Comparison of ENCODE assay signal across 12 mouse cellular contexts in genomic region chr7:99409441-99410222, GRCm38 (mm10). TPM values are rescaled to one million over a fixed set of nuclear protein-coding genes. Genes with fewer than 3 reads are reported as not detected.
DNase-seq lines count a peak whose midpoint lies in the region; ATAC-seq lines count a peak whose summit lies in the region.
"Had no signal": no experiment of that assay in that cellular context is flagged by ENCODE, and none has a peak within 500 bp of the region (broad histone marks: within the 10 kb centered on the region; RNA-seq: fewer than 3 reads in every experiment).

No protein-coding gene starts in this region.

- H3K9me3 ChIP-seq in hindbrain, embryonic 13.5 days, result no peaks in the 10 kb centered on the region
- H3K9me3 ChIP-seq in hindbrain, embryonic 16.5 days (ENCODE audit: control insufficient read depth, low read length), result no peaks in the 10 kb centered on the region
- H3K9me3 ChIP-seq in limb, embryonic 15.5 days, result no peaks in the 10 kb centered on the region
- H3K9me3 ChIP-seq in midbrain, embryonic 14.5 days (ENCODE audit: control insufficient read depth, low read length), result no peaks in the 10 kb centered on the region
- H3K9me3 ChIP-seq: G1E had no signal

- H3K36me3 ChIP-seq in hindbrain, embryonic 13.5 days, result peaks cover 57% of the 10 kb centered on the region
- H3K36me3 ChIP-seq in hindbrain, embryonic 16.5 days (ENCODE audit: control insufficient read depth, insufficient read depth, low read length), result no peaks in the 10 kb centered on the region; the same call in 1 of the 2 replicates
- H3K36me3 ChIP-seq in limb, embryonic 15.5 days, result no peaks in the 10 kb centered on the region; the same call in 1 of the 2 replicates
- H3K36me3 ChIP-seq in midbrain, embryonic 14.5 days (ENCODE audit: control insufficient read depth, insufficient read depth, low read length), result peaks cover 20% of the 10 kb centered on the region
- H3K36me3 ChIP-seq: G1E had no signal

- no peaks in the 10 kb centered on the region for H3K27me3 ChIP-seq in hindbrain, embryonic 13.5 days
- no peaks in the 10 kb centered on the region for H3K27me3 ChIP-seq in hindbrain, embryonic 16.5 days (replicated peaks; ENCODE audit: control insufficient read depth, insufficient read depth, low read length)
- no peaks in the 10 kb centered on the region for H3K27me3 ChIP-seq in limb, embryonic 15.5 days
- H3K27me3 ChIP-seq in midbrain, embryonic 14.5 days (ENCODE audit: control insufficient read depth, insufficient read depth, low read length), result no peaks in the 10 kb centered on the region

- no peak overlapping the region for H3K4me2 ChIP-seq in hindbrain, embryonic 13.5 days
- no peak overlapping the region for H3K4me2 ChIP-seq in hindbrain, embryonic 16.5 days (ENCODE audit: low read length)
- H3K4me2 ChIP-seq in limb, embryonic 15.5 days, result no peak overlapping the region
- H3K4me2 ChIP-seq in midbrain, embryonic 14.5 days (ENCODE audit: low read length), result no peak overlapping the region

- ATAC-seq in hindbrain, embryonic 13.5 days (ENCODE audit: low FRiP score), result no peak
- ATAC-seq in hindbrain, embryonic 16.5 days, result no peak
- ATAC-seq in limb, embryonic 15.5 days (ENCODE audit: insufficient number of reproducible peaks, low FRiP score, low TSS enrichment, low read depth), result no peak
- no peak for ATAC-seq in erythroid progenitor cell, adult 5-6 weeks (replicated peaks; ENCODE audit: low FRiP score, poor library complexity, severe bottlenecking)
- ATAC-seq in midbrain, embryonic 14.5 days (ENCODE audit: low FRiP score, low TSS enrichment), result no peak

- DNase-seq in urinary bladder, postnatal 14 days (ENCODE audit: low spot score), result peak; percentile 52
- no peak for DNase-seq in urinary bladder, postnatal 10 days (ENCODE audit: low spot score)
- DNase-seq in midbrain, embryonic 14.5 days, result no peak
- DNase-seq: adrenal gland, postnatal 14 days; cerebellum, postnatal 36 days; thymus, adult 18-20 months had no signal

- peak overlapping the region; percentile 44 for H3K27ac ChIP-seq in hindbrain, embryonic 13.5 days
- H3K27ac ChIP-seq in hindbrain, embryonic 16.5 days (ENCODE audit: low read depth, low read length), result no peak overlapping the region
- peak overlapping the region; percentile 40; the same call in 1 of the 2 replicates for H3K27ac ChIP-seq in limb, embryonic 15.5 days
- H3K27ac ChIP-seq in midbrain, embryonic 14.5 days (replicated peaks; ENCODE audit: low read depth, low read length), result no peak overlapping the region
- H3K27ac ChIP-seq: macrophage had no signal

- H3K9ac ChIP-seq in hindbrain, embryonic 13.5 days, result no peak overlapping the region
- H3K9ac ChIP-seq in hindbrain, embryonic 16.5 days (ENCODE audit: low read depth, low read length), result no peak overlapping the region
- H3K9ac ChIP-seq in limb, embryonic 15.5 days, result no peak overlapping the region
- no peak overlapping the region for H3K9ac ChIP-seq in midbrain, embryonic 14.5 days (replicated peaks; ENCODE audit: low read length)

- peaks cover 18% of the 10 kb centered on the region for H3K4me1 ChIP-seq in hindbrain, embryonic 13.5 days (replicated peaks)
- no peaks in the 10 kb centered on the region; the same call in 1 of the 2 replicates for H3K4me1 ChIP-seq in hindbrain, embryonic 16.5 days (ENCODE audit: control insufficient read depth, insufficient read depth, low read depth, low read length)
- H3K4me1 ChIP-seq in limb, embryonic 15.5 days, result peaks cover 17% of the 10 kb centered on the region
- no peaks in the 10 kb centered on the region for H3K4me1 ChIP-seq in midbrain, embryonic 14.5 days (ENCODE audit: control insufficient read depth, insufficient read depth, low read length)

- H3K4me3 ChIP-seq in hindbrain, embryonic 13.5 days, result no peak overlapping the region
- no peak overlapping the region for H3K4me3 ChIP-seq in hindbrain, embryonic 16.5 days (ENCODE audit: low read length)
- no peak overlapping the region for H3K4me3 ChIP-seq in limb, embryonic 15.5 days
- no peak overlapping the region for H3K4me3 ChIP-seq in midbrain, embryonic 14.5 days (replicated peaks; ENCODE audit: low read depth, low read length)

- 68% methylated on average over 8 of the region's 8 CpGs for WGBS in hindbrain, embryonic 13.5 days
- 78% methylated on average over 8 of the region's 8 CpGs for WGBS in hindbrain, embryonic 16.5 days
- WGBS in limb, embryonic 15.5 days, result 65% methylated on average over 8 of the region's 8 CpGs
- 85% methylated on average over 8 of the region's 8 CpGs for WGBS in midbrain, embryonic 14.5 days

RNA-seq across cellular contexts. Expression of gene Gdpd5, which starts 28.4 kb away (rescaled TPM):
- 53.2 and 55.3 TPM in 2 replicates for polyA plus RNA-seq in hindbrain, embryonic 13.5 days (2015; fragmentation: Nextera tagmentation; extraction: Ambion mirVana)
- 36.9 and 43.8 TPM in 2 replicates for polyA plus RNA-seq in hindbrain, embryonic 16.5 days (2015; fragmentation: Nextera tagmentation; extraction: Ambion mirVana)
- polyA plus RNA-seq in limb, embryonic 15.5 days (2015; fragmentation: Nextera tagmentation; extraction: Ambion mirVana), result 13.8 and 15.9 TPM in 2 replicates
- not detected in 2 replicates for total RNA-seq in erythroid progenitor cell, adult 5-6 weeks (2015; ENCODE audit: low replicate concordance)
- total RNA-seq in erythroid progenitor cell, adult 5-6 weeks (2017; ENCODE audit: low replicate concordance), result not detected in 2 replicates
- polyA plus RNA-seq in midbrain, embryonic 14.5 days (2014; fragmentation: Nextera tagmentation; extraction: Ambion mirVana), result 38.9 and 40.0 TPM in 2 replicates

RNA-seq across cellular contexts. Expression of gene Klhl35, which starts 56.2 kb away (rescaled TPM):
- polyA plus RNA-seq in hindbrain, embryonic 13.5 days (2015; fragmentation: Nextera tagmentation; extraction: Ambion mirVana), result 7.4 and 12.2 TPM in 2 replicates
- 0.54 and 1.6 TPM in 2 replicates for polyA plus RNA-seq in hindbrain, embryonic 16.5 days (2015; fragmentation: Nextera tagmentation; extraction: Ambion mirVana)
- 0.46 and 1.3 TPM in 2 replicates for polyA plus RNA-seq in limb, embryonic 15.5 days (2015; fragmentation: Nextera tagmentation; extraction: Ambion mirVana)
- not detected in 2 replicates for total RNA-seq in erythroid progenitor cell, adult 5-6 weeks (2015; ENCODE audit: low replicate concordance)
- total RNA-seq in erythroid progenitor cell, adult 5-6 weeks (2017; ENCODE audit: low replicate concordance), result not detected in 2 replicates
- polyA plus RNA-seq in midbrain, embryonic 14.5 days (2014; fragmentation: Nextera tagmentation; extraction: Ambion mirVana), result 10.7 and 11.6 TPM in 2 replicates
- total RNA-seq: G1E had no signal
- polyA plus RNA-seq: G1E, macrophage had no signal

RNA-seq across cellular contexts. Expression of gene Serpinh1, which starts 56.6 kb away (rescaled TPM):
- polyA plus RNA-seq in hindbrain, embryonic 13.5 days (2015; fragmentation: Nextera tagmentation; extraction: Ambion mirVana), result 394 and 407 TPM in 2 replicates
- 261 and 355 TPM in 2 replicates for polyA plus RNA-seq in hindbrain, embryonic 16.5 days (2015; fragmentation: Nextera tagmentation; extraction: Ambion mirVana)
- polyA plus RNA-seq in limb, embryonic 15.5 days (2015; fragmentation: Nextera tagmentation; extraction: Ambion mirVana), result 2,485 and 2,692 TPM in 2 replicates
- 1.1 TPM in 1 of 2 replicates, not detected in the other for total RNA-seq in erythroid progenitor cell, adult 5-6 weeks (2015; ENCODE audit: low replicate concordance)
- 1.4 and 1.5 TPM in 2 replicates for total RNA-seq in erythroid progenitor cell, adult 5-6 weeks (2017; ENCODE audit: low replicate concordance)
- 61.6 and 89.0 TPM in 2 replicates for polyA plus RNA-seq in midbrain, embryonic 14.5 days (2014; fragmentation: Nextera tagmentation; extraction: Ambion mirVana)
- polyA plus RNA-seq: G1E had no signal

Comparison
In these comparisons a context has a peak if more than half of its experiments do, and no peak if none do; other contexts are left out.
1. H3K27ac ChIP-seq: peak in hindbrain, embryonic 13.5 days (single experiment) and limb, embryonic 15.5 days (single experiment); none in hindbrain, embryonic 16.5 days (single experiment) and midbrain, embryonic 14.5 days (single experiment).